Mouse (Mus musculus) hematopoietic stem cell, adult 5-6 weeks (primary cell): ENCODE data around the gene Ndn. TPM values are rescaled to one million over a fixed set of nuclear protein-coding genes. Genes with fewer than 3 reads are reported as not detected.

ENCODE experiments used
- ATAC-seq, 2 experiments: fragments of 125-278 bp in 1 of 2; replicated peaks in 1 of 2; 2 replicates each; pipeline ENCODE4 v1.8.0; 2016 to 2017; ENCODE audit warnings: inconsistent platforms in 2 of 2, mild to moderate bottlenecking in 2 of 2, moderate number of reproducible peaks in 2 of 2, low read depth in 1 of 2, moderate TSS enrichment in 1 of 2; ENCODE audit not compliant: low FRiP score in 2 of 2, poor library complexity in 2 of 2, severe bottlenecking in 2 of 2, insufficient read depth in 1 of 2, low TSS enrichment in 1 of 2
- total RNA-seq: library from RNA; stranded (forward); fragments of 172-1452, 232-1000 nt; gene quantifications from 2 replicates; pipeline ENCODE4 v1.2.3, GENCODE M21; 2017

The Ndn gene
- total RNA-seq: 3.2 and 4.3 TPM in 2 replicates

DNA sequence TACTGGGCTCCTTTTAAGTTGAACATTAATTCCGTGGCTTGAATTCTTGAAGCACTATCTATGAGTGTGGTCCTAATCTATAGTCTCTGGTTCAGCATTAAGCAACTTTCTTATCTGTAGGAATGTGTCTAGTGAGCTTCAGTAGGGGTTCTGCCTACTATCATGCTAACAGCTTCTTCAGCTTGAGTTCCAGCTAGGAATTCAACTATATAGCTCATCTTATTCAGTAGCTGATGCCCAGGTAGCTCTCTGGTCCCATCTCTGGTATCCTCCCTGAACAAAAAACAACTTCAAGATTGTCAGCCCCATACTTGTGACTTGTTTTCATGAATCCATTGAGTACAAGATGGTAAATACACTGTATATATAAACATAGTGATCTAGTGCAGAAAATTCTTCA, at the start of gene Ndn:
Ndn (plus strand) TSS at position 301 of the 400 bp plus-strand sequence.
- no peak for ATAC-seq

DNA sequence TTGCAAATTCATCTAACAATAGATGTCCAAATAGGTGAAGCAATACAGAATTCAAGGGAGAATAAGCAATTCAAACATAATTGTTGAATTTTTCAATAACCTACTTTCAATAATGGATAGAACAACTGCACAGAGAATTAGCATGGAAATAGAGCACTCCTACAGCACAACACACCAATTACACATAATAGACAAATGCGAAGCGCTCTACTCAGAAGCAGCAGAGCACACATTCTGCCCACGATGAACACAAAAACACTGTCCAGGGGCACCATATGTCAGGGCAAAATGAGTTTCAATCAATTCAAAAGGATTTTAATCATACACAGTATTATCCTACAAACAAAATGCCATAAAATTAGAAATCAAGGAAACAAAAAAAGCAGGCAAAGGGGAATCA, 43.9 kb upstream of the Ndn start:
- no peak for ATAC-seq

DNA sequence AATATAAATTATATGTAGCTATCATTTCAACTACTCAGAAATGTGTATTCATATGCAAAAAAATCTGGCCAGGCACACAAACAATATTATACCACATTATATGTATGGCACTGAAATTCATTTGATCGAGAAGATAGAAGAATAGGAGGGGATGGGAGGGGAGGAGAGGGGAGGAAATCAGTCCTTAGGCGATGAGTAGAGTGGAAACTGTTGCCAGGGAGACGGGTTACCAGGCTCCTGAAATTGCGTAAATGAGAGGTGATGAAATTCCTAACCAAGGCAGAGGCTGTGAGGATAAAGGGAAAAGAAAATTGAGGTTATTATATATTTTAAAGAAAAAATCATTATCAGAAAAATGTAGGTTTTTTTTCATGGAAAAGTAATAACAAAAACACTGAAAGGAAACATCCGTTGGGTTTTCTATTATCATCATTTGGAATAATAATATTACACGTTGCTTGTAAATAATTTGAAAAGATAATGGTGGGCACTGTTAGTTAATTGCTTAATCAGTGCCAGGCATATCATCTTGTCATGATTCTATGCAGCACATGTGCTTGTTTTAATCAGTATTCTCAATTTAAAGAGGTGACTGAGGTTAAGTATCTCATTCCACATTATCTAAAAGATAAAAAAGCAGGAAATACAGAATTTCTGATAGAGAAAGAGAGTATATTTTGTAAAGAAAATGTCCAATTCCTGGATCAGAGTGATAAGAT, 39.3 kb upstream of the Ndn start:
- no peak for ATAC-seq

DNA sequence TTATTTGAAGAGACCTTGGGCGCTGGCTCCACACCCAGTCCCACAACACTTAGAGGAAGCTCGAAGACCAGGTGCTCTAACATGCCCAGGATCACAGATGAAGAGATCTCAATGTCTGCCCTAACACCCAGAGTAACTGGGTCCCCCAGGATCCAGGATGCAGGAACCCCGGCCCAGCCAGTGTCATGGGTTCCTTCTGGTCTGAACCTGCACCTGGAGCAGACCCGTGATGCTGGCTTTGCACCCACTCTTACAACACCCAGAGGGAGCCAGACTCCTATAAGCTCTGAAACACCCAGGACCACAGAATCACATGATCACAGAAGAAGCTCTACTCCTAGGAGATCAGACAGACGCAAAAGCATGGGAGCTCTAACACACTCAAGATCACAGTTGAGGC, 29.6 kb upstream of the Ndn start:
- no peak for ATAC-seq

DNA sequence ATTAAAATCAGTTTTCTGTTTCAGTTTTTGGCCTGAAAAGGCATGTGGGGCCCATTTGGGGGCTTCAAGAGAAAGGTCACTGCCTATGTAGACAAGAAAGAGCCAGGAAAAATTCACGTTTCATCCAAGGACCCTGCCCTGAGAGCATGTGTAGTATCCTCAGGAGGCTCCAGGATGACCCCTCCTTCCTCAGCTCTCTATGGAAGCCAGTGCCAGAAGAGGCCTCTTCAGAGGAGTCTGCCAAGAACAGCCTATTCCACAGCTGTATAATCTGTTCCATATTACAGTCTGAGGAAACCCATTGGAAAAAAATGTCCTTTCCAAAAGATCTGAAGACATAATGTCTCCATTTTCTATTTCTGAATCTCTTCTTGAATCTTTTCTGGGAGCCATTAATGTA, 958 bp upstream of the Ndn start:
- ATAC-seq: no peak

DNA sequence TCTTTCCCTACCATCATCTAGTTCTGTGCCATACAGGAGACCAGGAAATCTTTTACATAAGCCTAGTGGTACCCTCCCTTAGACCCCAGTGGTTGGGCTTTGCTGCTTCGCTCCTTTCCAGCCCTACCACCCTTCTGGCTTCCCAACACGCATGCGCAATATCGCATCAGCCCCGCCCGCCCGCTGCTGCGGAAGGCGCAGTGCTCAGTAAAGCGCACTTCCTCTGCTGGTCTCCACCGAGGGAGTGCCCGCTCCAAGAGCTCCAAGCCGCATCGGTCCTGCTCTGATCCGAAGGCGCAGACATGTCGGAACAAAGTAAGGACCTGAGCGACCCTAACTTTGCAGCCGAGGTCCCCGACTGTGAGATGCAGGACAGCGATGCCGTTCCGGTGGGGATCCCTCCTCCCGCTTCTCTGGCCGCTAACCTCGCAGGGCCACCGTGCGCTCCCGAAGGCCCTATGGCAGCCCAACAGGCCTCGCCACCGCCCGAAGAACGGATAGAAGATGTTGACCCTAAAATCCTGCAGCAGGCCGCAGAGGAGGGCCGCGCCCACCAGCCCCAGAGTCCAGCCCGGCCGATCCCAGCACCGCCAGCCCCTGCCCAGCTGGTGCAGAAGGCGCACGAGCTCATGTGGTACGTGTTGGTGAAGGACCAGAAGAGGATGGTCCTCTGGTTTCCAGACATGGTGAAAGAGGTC, 1.9 kb downstream of the Ndn start:
- ATAC-seq: peak; percentile 83 to 86

DNA sequence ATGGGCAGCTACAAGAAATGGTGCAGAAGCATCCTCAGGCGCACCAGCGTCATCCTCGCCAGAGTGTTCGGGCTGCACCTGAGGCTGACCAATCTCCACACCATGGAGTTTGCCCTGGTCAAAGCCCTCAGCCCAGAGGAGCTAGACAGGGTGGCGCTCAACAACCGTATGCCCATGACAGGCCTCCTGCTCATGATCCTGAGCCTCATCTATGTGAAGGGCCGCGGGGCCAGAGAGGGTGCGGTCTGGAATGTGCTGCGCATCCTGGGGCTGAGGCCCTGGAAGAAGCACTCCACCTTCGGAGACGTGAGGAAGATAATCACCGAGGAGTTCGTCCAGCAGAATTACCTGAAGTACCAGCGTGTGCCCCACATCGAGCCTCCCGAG, 2.4 kb downstream of the Ndn start:
- no peak for ATAC-seq

DNA sequence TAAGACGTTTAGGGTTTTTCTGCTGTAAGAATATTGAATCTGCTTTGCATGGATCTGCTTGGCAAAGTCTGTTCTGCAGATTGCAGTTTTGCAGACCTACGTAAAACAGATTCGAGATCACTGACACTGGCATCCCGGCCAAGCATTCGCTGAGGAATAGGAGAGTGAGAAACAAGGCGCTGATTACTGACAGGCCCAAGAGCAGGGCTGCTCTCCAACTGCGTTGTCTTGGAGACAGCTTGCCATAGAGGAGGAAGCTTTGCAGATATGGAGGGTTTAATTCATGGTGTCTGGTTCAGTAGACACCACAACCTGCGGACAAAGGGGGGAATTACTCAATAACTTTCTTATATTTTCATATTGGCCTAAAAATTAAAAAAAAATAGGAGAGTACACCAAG, 4.9 kb downstream of the Ndn start:
- ATAC-seq: no peak

DNA sequence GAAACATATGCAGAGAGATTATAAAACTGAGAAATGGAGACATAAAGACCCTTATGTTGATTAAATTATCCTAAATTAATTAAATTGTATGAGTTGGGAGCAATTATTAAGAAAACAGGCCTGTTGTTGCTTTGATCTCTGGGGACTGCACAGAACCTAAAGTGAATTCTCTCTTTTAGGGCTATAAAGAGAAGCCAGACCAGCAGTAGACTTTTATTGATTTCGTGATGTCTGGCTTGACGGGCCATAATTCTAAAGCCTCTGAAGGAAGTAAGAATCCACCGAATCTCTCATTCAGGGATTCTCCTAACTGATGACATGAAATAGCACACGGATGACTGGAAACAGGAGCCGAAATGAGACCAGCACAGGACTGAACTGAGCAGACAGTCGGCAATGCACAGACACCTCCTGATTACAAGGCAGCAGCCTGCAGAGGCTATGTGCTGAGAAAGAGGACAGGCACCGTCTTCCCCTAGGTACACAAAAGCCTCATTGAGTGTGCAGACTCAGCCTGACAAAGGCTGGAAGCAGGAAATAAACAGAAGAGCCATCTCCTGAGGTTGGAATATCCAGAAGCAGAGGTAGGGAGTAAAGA, 18.8 kb downstream of the Ndn start:
- ATAC-seq: no peak

DNA sequence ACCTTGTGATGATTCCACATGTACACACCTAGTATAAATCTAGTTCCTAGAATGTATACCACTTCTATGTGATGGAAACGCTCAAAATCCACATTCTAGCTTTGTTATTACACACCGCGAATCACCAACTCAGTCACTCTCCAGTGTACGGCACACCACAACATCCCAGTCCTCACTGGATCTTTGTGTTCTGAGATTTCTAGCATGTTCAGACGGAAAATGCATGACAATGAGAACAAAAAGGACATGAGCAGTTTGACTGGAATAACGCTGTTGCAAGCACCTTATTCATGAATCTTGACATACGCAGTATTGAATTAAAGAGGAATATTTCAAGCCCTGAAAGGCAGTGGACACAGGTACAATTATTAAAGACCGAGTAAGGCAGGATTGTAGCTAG, 20.4 kb downstream of the Ndn start:
- ATAC-seq: no peak

DNA sequence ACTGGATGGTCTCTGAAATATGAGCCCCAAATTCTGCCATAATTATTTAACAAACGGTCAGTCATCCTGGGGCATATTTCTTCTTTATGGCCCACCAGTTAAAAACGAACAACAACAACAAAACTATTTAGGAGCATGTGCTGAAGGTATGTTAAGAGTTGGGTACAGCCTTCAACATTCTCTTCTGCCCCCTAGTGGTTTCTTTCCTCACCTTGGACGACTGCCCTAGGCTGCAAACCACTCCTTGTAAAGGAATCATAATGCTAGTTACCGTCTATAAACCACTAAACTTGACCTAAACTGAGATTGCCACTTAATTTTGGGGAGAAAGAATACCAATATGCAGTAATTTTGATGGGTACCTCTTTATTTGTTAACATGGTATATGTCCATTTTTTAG, 29.3 kb downstream of the Ndn start:
- 0 out of 4 replicates have a peak, but pooled peaks have one; percentile 40 to 47 for ATAC-seq

DNA sequence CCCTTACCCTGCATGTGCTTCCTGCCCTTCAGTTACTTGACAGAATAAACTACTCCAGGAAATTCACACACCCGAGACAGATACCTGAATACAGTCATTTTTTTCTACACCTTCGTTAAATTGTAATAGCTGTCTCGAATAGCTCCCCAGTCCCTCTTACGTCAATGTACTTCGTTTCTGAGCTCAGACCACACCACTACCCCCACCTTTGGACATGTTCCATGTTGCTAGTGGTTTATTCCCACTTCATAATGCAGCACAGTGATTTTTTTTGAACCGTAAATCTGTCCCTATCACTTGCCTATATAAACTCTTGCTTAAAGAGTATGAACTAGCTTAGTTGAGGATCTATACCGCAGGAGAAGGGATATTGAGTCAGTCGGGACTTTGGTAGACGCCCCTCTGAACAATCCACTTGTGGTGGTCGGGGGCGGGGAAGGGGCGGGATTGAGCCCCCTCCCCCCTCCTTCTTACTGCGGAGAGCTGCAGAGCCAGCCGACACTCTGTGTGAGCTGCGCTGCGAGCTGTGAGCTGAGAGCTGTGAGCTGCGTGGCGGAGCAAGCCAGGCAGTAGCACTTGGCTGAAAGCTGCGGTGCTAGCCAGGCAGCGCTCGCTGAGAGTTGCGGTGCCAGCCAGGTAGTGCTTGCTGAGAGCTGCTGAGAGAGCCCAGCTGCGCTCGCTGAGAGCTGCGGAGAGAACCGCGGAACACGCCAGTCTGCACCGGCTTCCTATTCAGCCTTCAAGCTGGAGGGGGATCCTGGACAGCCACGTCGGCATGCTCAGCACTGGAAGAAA, 30.3 kb downstream of the Ndn start, which contains the start of gene Magel2:
Magel2 (plus strand) TSS at position 501 of the 795 bp plus-strand sequence.
- ATAC-seq: peak; percentile 29 to 30; a peak in 3 of 4 replicates

DNA sequence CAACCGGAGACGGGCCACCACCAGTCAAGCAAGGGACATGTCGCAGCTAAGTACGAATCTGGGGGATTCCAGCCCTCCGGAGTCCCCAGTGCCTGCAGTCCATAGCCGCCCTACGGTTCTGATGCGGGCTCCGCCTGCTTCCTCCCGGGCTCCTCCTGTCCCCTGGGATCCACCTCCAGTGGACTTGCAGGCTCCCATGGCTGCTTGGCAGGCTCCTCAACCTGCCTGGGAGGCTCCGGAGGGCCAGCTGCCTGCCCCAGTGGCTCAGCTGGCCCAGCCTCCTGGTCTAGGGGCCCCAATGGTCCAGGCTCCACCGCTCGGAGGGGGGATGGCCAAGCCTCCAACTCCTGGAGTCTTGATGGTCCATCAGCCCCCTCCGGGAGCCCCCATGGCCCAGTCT, 30.9 kb downstream of the Ndn start:
- peak in 1 of 2 experiments; percentile 16; a peak in 1 of 4 replicates for ATAC-seq

DNA sequence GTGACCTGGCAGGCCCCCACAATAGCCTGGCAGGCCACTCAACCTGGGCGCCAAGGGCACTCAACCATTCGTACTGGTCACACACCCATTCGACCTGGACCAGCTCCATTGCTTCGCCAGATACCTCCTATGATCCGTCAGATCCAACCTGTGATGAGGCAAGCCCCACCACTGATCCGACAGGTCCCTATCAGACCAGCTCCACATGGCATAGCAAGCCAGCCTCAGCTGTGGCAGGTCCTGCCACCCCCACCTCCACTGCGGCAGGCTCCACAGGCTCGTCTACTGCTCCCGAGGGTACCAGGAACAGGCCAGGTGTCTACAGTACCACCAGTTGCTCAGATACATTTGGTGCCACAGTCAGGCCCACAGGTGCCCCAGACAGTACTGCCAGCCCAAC, 32.2 kb downstream of the Ndn start:
- ATAC-seq: no peak

DNA sequence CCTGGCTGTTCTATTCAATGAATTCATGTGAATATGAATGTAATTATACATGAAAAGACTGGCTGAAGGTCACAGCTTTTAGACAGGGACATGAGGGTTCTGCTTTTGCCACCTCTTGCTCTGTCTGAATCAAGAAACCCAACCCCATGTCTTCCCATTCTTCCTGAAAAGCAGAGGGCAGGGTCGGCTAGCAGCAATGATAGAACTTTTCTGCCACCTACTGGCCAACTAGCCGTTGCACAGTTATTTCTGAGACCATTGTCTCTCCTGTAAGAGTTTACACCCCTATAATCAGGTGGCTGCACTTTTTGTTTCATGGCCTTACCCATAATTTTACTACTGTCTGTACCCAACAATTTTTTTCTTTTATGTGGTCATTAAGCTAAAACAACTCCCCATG, 36.0 kb downstream of the Ndn start:
- ATAC-seq: peak; percentile 53 to 78; a peak in 3 of 4 replicates

DNA sequence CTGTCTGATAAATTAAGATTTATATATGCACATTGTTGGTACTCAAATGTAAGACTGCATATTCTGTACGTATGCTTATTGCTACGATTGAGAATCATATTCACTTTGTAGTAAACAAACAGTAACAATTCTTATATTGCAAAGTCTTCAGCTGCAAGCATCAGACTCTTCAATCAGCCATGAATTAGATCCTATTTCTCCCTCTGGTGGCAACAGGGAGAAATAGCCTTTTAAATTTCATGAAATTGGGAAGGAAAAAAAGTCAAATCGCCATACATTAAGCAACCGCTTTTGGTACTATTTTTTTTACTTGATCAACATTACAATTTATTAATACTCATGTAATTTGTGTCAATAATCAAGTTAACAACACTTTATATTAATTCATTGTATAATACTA, 41.9 kb downstream of the Ndn start:
- no peak for ATAC-seq

DNA sequence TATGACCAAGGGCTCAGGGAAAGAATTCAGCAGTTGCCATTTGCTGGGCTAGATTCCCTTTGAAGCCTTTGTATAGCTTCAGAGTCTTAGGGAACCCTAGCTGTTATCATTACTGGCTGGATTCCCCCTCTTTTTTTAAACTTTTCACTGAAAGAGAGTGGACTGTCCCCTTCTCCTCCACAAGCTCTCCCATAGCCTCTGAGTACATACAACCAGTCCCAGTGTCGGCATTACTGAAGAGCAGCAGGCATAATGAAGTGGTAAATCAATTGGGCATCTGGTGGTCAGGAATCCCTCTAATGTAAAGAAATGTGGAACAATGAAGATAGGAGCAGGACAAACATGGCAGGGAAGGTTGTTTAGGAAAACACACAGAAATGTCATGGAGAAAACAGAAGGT, 45.8 kb downstream of the Ndn start:
- no peak for ATAC-seq
